8 mouse cellular contexts compared by ENCODE assay signal in the genomic region with DNA sequence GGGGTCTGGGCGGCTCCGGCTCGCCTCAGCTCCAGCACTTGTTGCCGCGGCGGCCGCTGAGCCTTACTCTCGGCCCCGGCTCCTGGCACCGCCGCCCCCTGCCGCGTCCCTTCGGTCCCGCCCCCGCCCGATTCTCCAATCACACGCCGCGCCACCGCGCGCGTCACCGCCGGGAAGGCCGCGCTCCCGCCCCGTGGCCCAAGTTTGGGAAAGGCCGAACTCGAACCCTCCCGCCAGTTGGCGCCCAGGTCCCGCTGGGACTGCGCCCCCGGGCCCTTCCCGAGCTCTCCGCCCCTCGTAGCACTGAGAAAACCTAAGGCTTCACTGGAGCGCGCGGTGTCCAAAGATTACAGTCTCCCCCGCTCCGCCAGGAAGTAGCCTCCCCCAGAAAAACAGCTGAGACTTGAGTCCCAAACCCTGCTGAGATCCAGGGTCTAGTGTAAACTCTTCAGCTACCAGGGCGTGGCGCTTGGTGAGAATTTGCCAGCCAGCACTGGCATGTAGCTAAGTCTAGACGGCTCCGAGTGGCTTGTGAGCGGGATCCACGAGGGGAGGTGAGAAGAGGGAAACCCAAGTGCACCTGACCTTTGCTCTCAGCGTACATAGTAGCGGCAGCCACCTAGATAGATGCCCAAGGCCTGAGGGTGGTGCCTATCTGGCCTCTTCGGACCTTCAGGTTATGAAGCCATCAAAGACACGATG. TPM values are rescaled to one million over a fixed set of nuclear protein-coding genes. Genes with fewer than 3 reads are reported as not detected.
DNase-seq lines count a peak whose midpoint lies in the region; ATAC-seq and TF ChIP-seq lines count a peak whose summit lies in the region.

No protein-coding gene starts in this region.

- H3K9ac ChIP-seq in embryonic facial prominence, embryonic 15.5 days = peak overlapping the region; percentile 55
- H3K9ac ChIP-seq in liver, adult 2 months (ENCODE audit: low read depth, low read length) = peak overlapping the region; percentile 99

- H3K27me3 ChIP-seq in embryonic facial prominence, embryonic 15.5 days = peaks cover 33% of the 10 kb centered on the region
- H3K27me3 ChIP-seq in liver, adult 2 months (ENCODE audit: control insufficient read depth, insufficient read depth, low read length) = no peaks in the 10 kb centered on the region

- DNase-seq in layer of hippocampus, adult 11-12 months (ENCODE audit: low spot score) = peak; percentile 83
- DNase-seq in layer of hippocampus, adult 9-10 months (ENCODE audit: low spot score) = no peak
- peak; percentile 90 for DNase-seq in heart, adult 8-10 months (ENCODE audit: low spot score)
- peak; percentile 92 for DNase-seq in kidney, adult 9 months
- peak; percentile 75 for DNase-seq in liver, adult 2 months (ENCODE audit: extremely low read depth, low read depth, low spot score)
- DNase-seq in spleen, postnatal 36 days (ENCODE audit: low spot score in 2 of 2) = peak; percentile 84 to 87

- TF ChIP-seq POLR2A in liver, adult 2 months (IDR thresholded peaks at IDR 0.05; ENCODE audit: extremely low read depth, insufficient read depth, low read length) = peak; percentile 65

- H3K4me3 ChIP-seq in embryonic facial prominence, embryonic 15.5 days (replicated peaks) = peak overlapping the region; percentile 76
- peak overlapping the region; percentile 96 for H3K4me3 ChIP-seq in liver, adult 2 months (ENCODE audit: insufficient read depth, low read depth, low read length)

- peaks cover 28% of the 10 kb centered on the region for H3K4me1 ChIP-seq in embryonic facial prominence, embryonic 15.5 days
- peaks cover 7% of the 10 kb centered on the region for H3K4me1 ChIP-seq in liver, adult 2 months (ENCODE audit: control insufficient read depth, insufficient read depth, low read length)

- peak; percentile 92 for ATAC-seq in embryonic facial prominence, embryonic 15.5 days (ENCODE audit: insufficient number of reproducible peaks, low FRiP score, low TSS enrichment, low read depth)
- ATAC-seq in monocyte, adult 5-6 weeks (replicated peaks; ENCODE audit: insufficient number of reproducible peaks, low FRiP score, low TSS enrichment, poor library complexity, severe bottlenecking) = peak; percentile 29; the same call in 1 of the 2 replicates

- H3K79me2 ChIP-seq in liver, adult 2 months (ENCODE audit: control insufficient read depth, insufficient read depth, low read length) = peaks cover 20% of the 10 kb centered on the region; the same call in 1 of the 2 replicates

- H3K36me3 ChIP-seq in embryonic facial prominence, embryonic 15.5 days = no peaks in the 10 kb centered on the region
- no peaks in the 10 kb centered on the region for H3K36me3 ChIP-seq in liver, adult 2 months (ENCODE audit: control insufficient read depth, insufficient read depth, low read length)

- H3K4me2 ChIP-seq in embryonic facial prominence, embryonic 15.5 days (replicated peaks) = peak overlapping the region; percentile 95

- peak overlapping the region; percentile 88 for H3K27ac ChIP-seq in embryonic facial prominence, embryonic 15.5 days (replicated peaks)
- peak overlapping the region; percentile 99 for H3K27ac ChIP-seq in liver, adult 2 months (replicated peaks; ENCODE audit: insufficient read depth, low read depth, low read length)

- no peaks in the 10 kb centered on the region for H3K9me3 ChIP-seq in embryonic facial prominence, embryonic 15.5 days (replicated peaks)

- 0 out of 2 replicates have a peak, but pooled peaks have one; percentile 34 for TF ChIP-seq CTCF in liver, adult 2 months (IDR thresholded peaks at IDR 0.05; ENCODE audit: low read depth, low read length)

- under 1% methylated on average over 48 of the region's 55 CpGs for WGBS in embryonic facial prominence, embryonic 15.5 days
- WGBS in liver, adult 2 months = 1% methylated on average over 55 of the region's 55 CpGs

RNA-seq across cellular contexts. Expression of a gene that starts 1.0 kb away (rescaled TPM):
- 9.1 and 11.7 TPM in 2 replicates for polyA plus RNA-seq in embryonic facial prominence, embryonic 15.5 days (2015; fragmentation: Nextera tagmentation; extraction: Ambion mirVana)
- total RNA-seq in heart, adult 8-10 months (2022) = 1 to 10 TPM; 3.0 to 9.4 (median 6.9) TPM
- 8.1 and 8.5 TPM in 2 replicates for total RNA-seq in liver, adult 2 months (2014; rRNA removed)
- polyA plus RNA-seq in liver, adult 2 months (2012; rRNA removed) = 5.6 and 6.2 TPM in 2 replicates
- 3.6 to 30.4 TPM (median 8.5 TPM) in 3 replicates for total RNA-seq in monocyte, adult 5-6 weeks (2017)
